Mouse (Mus musculus) right cerebral cortex, postnatal 25 days (tissue): Measurements from ENCODE around the gene Samd7.
"Not testable (repeated sequence)": the region's sequence is repeated elsewhere in the genome, so short reads cannot be mapped to it uniquely, and the experiment has no call there.

Experiments used
- DNase-seq: peaks from one replicate; pipeline ENCODE4 v3.0.0; 2022

The Samd7 gene

DNA sequence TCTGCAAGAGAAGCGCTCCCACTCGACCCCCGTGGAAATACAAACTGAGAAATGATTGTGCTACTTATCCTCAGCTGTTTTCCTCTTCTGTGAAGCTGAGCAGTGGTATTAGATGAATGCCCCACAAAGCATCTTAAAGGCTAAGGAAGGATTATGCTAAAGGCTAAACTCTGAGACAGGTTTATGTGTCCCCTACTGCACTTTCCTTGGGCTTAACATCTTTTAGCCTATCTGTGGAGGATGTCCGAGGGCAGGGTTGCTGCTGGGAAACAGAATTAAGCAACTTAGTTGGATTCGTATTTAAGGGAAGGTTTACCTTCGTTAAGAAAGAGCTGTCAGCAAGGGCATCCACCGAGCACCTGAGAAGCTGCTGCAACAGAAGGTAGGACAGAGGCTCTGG, at the start of gene Samd7:
Gene Samd7, plus strand, starts transcription at position 288 of the 400 bp plus-strand sequence.
- no peak for DNase-seq

DNA sequence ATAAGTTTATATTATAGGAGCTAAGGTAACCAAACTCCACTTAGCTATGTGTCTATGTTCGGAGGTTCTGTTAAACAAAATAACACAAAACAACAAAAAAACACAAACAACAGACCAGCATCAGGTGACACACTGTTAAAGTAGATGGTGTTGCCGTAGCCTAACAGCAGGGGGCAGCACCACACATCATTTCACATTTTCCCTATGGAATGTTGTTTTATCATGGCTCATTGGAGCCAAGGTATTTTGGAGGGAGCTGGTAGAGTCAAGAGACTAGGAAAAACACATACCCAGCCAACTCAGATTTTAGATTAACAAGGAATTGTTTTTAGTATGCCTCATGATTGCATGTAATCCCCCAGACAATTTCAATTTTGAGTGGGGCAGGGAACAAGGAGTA, 49.7 kb upstream of the Samd7 start:
- DNase-seq: peak; percentile 36

DNA sequence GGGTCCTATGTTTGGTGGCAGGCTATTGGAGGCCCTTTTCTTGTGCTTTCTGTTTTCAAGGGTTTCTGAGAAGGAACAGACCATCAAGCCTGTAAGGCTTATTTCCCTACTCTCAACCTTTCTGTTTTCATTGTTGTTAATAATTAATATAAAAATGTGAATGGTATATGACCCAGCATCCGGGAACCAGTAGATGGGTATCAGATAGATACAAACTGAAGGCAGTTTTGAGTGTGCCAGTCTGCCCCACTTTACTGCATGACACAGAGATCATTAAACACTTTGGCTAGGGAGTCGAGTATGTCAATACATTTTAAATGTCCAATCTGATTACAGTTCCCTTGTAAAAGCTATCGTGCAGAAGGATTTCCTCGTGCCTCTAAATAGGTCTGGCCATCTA, 48.2 kb upstream of the Samd7 start:
- no peak for DNase-seq

DNA sequence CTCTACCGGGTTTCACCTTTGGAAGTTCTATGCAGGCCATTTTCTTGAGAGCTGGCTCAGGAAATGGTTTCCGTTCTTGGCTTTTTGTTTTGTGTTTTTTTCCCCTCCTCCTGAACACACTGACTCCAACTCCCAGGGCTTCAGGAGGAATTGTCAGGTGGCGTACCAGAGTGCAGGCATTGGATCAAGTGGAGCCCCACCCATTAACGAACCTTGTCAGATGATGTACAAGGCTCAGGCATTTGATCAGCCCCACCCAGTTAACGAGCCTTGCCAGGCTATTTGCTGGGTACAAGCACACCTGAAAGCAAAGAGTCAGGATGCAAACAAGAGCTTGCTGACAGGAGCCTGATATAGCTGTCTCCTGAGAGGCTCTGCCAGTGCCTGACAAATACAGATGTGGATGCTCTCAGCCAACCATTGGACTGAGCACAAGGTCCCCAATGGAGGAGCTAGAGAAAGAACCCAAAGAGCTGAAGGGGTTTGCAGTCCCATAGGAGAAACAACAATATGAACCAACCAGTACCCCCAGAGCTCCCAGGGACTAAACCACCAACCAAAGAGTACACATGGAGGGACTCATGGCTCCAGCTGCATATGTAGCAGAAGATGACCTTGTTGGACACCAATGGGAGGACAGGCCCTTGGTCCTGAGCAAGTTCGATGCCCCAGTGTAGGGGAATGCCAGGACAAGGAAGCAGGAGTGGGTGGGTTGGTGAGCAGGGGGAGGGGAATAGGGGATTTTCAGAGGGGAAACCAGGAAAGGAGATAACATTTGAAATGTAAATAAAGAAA, 46.2 kb upstream of the Samd7 start, which contains the start of gene Lrrc31:
Gene Lrrc31, minus strand, starts transcription at position 133 of the 795 bp plus-strand sequence.
- not testable (repeated sequence) for DNase-seq

DNA sequence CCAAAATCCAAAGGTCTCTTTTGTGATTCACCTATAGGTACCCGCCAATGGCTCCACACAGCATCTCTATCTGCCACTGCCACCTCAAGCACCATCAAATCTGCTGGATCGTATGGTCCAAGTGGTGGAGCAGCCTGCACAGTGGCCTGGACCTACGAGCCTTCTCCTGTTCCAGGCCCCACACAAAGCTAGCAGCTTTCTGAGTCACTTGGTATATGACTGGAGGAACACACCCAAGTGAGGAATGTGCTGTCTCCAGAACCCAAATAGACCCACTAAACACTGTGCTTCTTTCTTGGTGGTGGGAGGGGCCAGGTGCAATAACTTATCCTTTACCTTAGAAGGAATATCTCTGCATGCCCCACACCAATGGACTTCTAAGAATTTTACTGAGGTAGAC, 40.1 kb upstream of the Samd7 start:
- no peak for DNase-seq

DNA sequence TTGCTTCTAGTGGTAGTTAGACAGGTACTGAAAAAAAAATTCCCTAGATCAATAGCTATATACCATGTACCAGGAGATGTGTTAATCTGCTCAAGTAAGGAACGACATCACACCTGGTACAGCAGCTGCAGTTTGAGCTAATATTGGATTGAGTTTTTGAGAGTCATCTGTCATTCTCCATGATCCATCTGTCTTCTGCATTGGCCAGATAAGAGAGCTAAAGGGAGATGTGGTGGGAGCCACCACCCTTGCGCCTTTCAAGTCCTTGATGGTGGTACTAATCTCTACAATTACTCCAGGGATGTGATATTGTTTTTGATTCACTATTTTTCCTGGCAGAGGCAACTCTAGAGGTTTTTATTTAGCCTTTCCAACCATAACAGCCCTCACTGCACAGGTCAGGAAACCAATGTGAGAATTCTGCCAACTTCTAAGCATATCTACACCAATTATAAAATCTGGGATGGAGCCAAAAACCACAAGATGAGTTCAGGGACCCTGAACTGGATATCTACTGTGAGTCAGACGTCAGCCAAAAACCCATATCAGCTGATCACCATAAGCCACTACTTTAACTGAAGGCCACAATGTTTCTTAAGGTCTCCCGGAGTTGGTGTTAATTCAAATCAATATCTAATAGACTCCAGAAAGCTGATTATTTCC, 39.3 kb upstream of the Samd7 start:
- no peak for DNase-seq

DNA sequence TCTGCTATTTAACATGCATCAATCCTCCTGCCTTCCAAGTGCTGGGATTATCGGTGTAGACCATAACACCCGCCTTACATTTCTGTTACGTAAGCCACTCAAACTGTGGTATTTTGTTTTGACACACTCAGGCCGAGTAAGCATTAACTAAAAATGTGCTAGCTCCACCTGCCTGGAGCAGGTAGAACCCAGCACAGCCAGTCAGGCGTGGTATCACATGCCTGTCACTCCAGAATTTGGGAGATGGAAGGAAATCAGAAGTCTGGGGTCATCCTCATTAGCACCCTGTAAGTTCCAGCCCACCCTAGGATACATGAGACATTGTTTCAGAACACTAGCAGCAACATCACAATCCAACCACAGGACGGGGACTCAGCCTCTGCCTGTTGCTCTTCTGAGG, 35.9 kb upstream of the Samd7 start:
- DNase-seq: no peak

DNA sequence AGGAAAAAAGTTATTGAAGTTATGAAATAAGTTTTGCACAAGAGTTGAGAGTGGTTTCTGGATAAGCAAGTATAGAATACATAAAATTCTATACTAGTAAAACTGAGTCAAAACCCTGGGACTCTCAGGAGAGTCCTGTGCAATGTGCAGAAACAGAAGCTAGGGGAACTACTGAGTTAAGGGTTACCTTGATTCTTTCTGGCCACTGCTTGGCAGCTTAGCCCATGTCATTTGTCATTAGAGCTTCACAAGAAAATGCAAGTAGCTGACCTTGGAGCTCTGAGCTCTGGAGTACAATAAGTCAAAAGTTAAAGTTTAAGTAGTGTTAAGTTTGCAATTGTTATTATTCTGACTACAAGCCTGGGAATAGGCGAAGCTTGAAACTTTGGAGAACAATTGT, 32.8 kb upstream of the Samd7 start:
- DNase-seq: no peak

DNA sequence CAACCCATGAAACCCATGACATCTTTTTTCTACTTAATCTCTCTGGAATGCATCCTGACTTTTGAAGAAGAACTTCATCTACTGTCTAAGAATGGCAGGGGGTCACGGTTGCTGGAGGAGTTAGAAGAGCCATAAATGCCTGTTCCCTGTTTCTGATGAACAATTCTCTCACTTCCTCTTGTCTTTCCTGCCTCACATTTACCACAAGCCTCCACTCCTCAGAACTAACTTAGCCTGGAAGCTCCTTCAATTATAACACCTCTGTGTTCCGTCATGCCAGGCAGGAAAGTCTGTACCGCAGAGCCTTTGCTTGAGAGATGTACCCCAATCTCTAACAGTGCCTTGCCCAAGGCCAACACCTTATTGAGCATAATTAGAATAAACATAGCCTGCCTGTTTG, 27.4 kb upstream of the Samd7 start:
- DNase-seq: no peak

DNA sequence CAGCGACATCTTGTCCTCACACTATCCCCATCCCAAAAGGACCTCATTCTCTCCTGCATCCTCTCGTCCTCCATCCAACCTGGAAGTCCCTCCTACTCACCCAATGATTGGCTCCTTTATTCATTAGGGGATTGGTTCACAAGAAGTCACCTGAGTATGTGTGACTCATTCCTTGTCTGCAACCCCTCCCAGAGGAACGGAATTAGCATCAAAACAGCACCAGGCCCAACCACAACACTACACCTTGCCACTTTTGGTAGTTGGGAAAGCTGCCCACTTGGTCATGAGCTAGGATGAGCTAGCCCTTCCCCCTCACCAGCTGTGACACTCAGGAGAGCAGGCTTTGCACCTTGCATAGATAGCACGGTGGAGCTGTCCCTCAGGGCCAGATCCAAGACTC, 24.1 kb upstream of the Samd7 start:
- no peak for DNase-seq

DNA sequence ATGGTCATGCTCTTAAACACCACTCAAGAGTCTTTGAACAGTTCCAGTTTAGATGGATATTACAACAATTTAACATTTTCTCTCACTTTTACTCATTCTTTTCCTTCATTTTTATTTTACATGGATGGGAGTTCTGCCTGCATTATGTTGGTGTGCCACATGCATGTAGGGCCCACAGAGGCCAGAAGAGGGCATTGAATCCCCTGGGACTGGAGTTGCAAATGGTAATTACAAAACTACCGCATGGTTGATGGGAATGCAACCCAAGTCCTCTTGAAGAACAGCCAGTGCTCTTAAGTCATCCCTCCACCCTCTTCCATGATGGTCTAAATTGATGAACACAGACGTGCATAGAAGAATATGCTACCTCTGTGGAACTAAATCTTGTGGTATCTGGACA, 23.6 kb upstream of the Samd7 start:
- DNase-seq: no peak

DNA sequence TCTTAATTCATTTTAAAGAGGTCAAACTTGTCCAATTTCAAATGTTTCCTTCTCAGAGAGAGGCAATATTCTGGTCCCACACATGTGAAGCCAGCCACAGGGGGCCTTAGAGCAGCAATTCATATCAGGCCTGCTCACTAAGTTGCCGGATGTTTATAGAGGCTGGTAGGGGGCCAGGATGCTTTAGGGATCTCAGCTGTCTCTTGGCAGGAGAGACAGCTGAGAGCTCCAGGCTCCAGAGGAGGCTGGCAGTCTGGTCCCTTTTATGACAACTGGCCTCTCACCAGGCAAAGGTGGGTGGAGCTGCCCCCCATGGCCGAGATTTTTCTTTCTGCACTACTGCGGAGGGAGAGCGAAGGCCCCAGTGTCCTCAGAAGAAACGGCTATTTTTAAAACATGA, 22.9 kb upstream of the Samd7 start:
- no peak for DNase-seq

DNA sequence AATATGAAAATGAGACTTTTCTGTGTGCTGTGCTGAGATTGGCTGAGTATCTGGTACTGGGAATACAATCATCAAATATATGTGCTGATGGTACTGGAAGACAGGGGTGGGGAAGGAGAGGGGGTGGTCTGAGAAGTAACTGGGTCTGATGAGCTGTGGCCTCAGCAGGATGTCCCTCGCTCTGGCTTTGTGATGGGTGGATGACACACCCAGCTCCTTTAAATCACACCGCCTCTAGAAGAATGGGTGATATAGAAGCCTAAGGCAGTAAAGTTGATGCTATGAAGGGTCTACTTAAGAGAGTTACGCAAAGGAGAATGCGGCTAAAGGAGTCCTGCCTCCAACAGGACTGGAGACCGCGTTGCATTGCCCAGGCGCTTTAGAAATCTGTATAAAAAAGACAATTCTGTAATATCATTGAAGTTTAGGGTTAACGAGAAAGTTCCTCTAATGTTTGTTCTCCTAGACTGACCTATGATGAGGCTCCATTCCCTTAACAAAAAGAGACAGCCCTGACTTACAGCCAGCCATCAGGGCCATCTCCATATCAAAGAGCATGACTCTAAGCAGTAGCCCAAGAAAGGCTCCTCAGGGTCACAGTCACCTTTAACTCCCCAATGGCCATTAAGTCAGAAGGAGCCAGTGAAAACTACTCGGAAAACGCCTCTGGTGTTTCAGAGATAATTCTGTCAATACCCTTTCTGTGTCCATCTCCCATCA, 21.8 kb upstream of the Samd7 start:
- DNase-seq: no peak

DNA sequence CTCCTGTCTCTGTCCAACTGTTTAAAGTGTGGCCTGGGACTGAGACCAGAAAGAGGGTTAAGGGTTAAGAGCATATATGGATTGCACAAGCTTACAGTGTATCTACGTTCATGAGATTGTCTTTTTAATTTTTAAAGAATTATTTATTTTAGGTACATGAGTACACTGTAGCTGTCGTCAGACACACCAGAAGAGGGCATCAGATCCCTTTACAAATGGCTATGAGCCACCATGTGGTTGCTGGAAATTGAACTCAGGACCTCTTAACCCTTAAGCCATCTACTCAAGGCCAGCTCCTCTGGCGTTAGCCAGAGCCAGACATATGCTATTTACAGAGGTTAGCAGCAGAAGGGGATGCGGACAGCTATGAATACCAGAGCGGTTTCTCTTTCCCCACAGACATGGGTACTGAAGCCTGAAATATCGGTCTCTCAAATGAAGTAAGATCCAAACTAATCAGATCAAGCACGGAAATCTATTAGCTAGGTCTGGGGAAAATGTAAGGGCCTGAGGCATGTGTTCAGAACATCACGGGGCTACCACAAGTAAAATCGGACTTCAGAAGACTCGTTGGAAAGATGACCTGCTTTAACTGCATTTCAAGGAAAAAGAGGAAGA, 21.1 kb upstream of the Samd7 start:
- DNase-seq: no peak

DNA sequence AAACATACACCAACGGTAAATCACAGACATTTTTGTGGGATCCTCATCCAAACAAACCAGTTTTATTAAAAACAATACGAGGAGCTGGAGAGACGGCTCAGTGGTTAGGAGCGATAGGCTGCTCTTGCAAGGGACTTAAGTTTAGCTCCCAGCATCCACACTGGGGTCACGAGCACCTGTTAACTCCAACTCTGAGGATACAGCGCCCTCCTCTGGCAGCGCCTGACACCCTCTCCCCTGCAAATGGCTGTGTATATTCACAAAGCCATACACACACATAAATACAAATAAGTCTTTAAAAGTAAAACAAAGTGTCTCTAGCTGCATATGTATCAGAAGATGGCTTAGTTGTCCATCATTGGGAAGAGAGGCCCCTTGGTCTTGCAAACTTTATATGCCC, 20.6 kb upstream of the Samd7 start:
- DNase-seq: no peak

DNA sequence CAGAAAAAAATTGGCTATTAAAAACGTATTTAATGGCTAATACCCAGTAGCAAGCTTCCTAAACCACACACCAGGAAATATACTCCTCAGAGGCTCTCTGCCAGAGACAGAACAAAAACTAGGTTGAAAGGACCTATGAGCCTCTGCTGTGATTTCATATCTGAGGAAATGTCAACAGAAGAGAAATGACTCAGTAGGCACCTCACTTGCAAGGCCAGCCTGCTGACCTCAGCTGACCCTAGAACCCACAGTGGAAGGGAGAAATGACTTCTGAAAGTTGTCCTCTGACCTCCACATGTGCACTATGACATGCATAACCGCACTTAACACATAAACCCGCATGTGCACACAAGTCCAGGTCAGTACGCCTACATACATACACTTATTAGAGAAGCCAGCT, 18.9 kb upstream of the Samd7 start:
- DNase-seq: no peak

DNA sequence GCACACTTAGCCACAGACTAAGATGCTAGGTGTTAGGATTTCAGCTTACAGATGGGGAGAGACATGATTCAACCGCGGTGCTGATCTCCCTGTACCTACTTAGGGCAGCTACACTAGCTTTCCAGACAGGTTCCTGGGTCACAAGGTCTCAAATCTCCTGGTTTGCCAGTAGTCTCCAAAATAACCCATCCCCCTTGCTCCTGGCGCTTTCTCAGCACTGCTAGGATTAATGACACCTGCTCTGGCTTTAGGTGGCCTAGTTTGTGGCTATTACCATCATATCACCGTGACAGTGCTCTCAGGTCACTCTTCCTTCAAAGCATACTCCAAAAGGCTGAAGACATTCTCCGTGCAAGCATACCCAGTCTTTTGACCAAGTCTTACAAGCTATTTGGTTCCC, 17.0 kb upstream of the Samd7 start:
- no peak for DNase-seq

DNA sequence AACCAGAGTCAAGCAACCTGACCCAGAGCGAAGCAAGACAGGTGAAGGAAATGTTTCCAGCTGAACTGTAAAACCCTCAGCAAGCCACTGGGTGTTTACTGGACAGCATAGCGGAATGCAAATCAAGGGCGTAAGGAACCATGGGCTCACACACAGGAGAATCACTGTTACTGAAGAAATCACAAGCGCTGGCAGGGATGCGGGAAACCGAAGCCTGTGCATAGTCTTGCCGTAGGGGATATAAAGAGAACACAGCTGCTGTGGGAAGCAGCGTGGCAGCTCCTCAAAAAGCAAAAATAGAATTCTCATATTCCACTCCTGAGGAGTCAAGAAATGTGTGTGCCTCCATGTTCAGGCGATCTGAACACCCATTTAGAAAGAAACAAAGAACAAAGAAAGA, 9.3 kb upstream of the Samd7 start:
- DNase-seq: peak; percentile 52

DNA sequence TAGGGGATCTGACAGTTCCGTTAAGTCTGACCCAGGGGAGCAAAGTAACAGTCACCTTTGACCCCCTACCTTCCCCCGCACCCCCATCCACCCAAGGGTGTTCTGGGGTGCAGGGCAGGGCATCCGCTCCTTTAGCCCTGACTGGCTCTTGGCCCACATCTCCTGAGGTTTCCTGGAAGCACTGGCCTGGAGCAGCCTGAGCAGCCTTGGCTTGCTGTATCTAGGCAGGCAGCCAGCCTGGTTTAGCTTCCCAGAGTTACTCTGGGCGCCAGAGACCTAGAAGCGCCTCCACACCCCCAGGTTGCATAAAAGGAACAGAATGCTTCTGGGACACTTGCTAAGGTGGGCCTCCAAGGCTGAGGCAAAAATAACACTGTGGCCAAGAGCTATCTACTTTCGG, 4.8 kb upstream of the Samd7 start:
- peak; percentile 37 for DNase-seq

DNA sequence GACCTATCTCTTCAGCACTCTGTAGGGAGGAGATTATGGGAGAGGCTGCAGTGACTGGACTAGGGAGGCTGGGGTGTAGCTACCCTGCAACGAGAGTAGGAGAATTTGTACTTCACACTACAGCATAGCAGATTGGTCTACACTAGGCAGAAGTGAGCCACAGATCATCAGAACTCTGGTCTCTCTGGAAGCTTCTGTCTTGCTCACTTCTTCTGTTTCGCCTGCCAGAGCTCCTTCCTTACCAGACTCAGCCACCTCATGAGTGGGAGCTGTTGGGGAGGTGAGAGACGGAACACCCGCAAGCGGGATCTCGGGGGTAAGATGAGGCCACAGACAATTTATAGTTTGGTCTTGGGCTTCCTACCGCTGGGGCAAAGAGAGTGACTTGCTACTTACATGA, 3.2 kb upstream of the Samd7 start:
- DNase-seq: no peak

DNA sequence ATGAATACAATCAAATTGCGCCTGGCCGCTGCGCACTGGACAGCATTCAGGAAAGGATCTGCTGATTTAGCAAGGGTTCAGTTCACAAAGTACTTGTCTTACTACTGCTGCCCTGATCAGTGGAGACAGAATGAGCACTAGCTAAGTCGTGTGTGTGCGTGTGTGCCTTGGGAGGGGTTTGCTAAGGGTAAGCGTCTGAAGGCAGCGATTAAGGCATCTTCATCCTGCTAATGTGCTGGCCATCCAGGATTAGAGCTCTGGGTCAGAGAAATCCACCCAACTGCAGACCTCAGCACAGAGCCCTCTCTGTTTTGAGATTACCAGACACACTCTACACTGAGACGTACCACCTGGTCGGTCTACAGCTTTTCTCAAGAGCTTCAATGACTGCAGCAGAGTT, 2.2 kb downstream of the Samd7 start:
- DNase-seq: no peak

DNA sequence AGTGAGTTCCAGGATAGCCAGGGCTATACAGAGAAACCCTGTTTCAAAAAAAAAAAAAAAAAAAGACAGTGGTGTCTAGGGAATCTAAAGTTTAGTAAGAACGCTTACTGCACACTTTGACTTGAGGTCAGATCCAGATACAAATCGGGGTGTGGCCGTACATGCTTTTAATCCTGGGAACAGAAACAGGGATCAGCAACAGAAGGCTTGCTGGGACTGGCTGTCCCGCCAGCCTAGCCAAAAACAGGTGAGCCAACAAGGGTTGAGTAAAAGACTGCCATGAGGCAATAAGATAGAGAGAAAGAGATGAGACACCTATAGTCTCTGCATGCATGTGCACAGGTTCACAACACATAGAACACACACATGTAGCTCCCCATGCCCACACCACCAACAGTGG, 8.6 kb downstream of the Samd7 start:
- no peak for DNase-seq

DNA sequence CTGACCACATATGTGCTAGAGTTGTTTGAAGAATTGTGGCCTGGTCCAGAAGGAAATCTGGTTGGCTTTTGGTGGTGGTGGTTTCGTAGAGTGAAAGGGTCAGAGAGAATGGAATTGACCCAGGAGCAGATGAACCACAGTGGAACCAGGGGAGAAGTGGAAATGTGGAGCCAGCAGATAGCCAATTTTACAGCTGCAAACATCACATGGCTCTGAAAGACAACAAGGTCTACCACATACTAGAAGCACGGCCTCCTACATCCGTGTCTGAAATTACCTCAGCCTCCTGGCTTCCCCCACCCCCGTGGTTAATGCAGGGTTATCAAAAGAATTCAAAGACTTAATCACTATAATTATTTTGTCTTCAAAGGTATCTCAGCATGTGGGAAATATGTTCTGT, 18.8 kb downstream of the Samd7 start:
- no peak for DNase-seq
